Mouse (Mus musculus): ENCODE data around the gene Zfand2b. TPM values are rescaled to one million over a fixed set of nuclear protein-coding genes. Genes with fewer than 3 reads are reported as not detected.
A peak's percentile ranks its signal among the peaks of the same experiment; 100 is the strongest.

The Zfand2b gene
- polyA plus RNA-seq, 1 experiment from 2014 or later: 46.3 TPM

- Histone ChIP-seq H3K9me3 (replicated peaks) (no peaks in the 10 kb centered on the region), H3K27me3 (replicated peaks) (no peaks in the 10 kb centered on the region), H3K27ac (peak overlapping the region; percentile 99), H3K9ac (peak overlapping the region; percentile 92), H3K36me3 (peaks cover 66% of the 10 kb centered on the region), H3K4me3 (peak overlapping the region; percentile 81), H3K4me1 (peaks cover 77% of the 10 kb centered on the region), H3K4me2 (peak overlapping the region; percentile 88)
- peak; percentile 56 for ATAC-seq
- under 1% methylated on average over 53 of the region's 53 CpGs for WGBS (ENCODE audit: insufficient replicate concordance)
Measured at GRCm38 (mm10) chr1:75141486-75142190, 26.8 kb upstream of the Zfand2b start.

DNA sequence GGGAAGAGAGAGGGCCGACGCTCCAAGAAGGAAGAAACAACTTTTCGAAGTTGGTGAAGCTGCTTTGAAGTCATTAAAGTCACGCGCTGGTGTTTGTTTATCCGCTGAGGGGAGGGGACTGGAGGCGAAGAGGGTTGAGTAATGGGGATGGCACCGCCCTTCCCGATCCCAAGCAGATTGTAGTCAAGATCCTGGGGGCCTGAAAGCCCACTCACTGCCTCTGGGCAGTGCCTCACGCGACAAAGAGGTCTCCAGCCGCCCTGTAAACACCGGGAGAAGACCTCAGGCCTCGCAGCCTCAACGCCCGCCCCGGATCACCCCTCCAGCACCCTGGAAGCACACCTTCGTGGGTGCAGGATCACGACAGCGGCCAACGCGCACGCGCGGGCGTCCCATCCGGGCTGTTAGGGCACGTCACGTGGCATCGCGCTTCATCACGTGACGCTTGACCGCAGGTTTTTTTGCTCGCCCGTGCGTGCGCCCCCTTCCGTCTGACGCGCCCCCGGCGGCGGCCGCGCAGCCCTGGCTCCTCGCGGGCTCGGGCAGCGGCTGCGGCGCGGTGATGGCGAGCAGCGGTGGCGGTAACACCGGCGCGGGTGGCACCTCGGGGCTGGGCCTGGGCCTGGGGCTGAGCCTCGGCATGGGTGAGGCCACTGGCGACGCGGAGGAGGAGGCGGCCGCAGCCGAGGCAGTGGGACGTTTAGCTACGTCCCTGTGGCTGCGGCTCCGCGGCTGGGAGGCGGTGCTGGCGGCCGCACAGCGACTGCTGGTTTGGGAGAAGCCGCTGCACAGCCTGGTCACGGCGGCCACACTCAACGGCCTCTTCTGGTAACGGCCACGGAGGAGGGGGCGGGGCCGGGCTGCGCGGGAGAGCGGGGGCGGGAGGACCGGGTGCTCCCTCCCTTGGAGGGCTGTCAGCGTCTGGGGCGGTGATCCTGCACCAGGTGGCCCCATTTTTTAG lies 25.9 kb upstream of the Zfand2b start, which contains the start of the genes Cnppd1 and Retreg2:
Gene Cnppd1, minus strand, starts transcription at position 411 of the 961 bp plus-strand sequence.
Gene Retreg2, plus strand, starts transcription at position 478 of the 961 bp plus-strand sequence.
- Histone ChIP-seq H3K27me3 (replicated peaks) (no peaks in the 10 kb centered on the region), H3K4me2 (peak within 1 kb of the TSS; percentile 88), H3K9ac (peak within 1 kb of the TSS; percentile 92), H3K9me3 (replicated peaks) (no peaks in the 10 kb centered on the region), H3K4me1 (peaks cover 77% of the 10 kb centered on the region), H3K36me3 (peaks cover 66% of the 10 kb centered on the region), H3K4me3 (peak within 1 kb of the TSS; percentile 81), H3K27ac (peak within 1 kb of the TSS; percentile 99)
- peak; percentile 77 for ATAC-seq
- 1% methylated on average over 68 of the region's 91 CpGs for WGBS (ENCODE audit: insufficient replicate concordance)

- Histone ChIP-seq H3K9ac (peak overlapping the region; percentile 92; the same call in 1 of the 2 replicates), H3K36me3 (peaks cover 65% of the 10 kb centered on the region), H3K27me3 (replicated peaks) (no peaks in the 10 kb centered on the region), H3K4me3 (peak overlapping the region; percentile 81), H3K4me1 (peaks cover 51% of the 10 kb centered on the region), H3K9me3 (replicated peaks) (no peaks in the 10 kb centered on the region), H3K27ac (peak overlapping the region; percentile 99), H3K4me2 (peak overlapping the region; percentile 88)
- peak; percentile 23; the same call in 1 of the 2 replicates for ATAC-seq
- 35% methylated on average over 3 of the region's 3 CpGs for WGBS (ENCODE audit: insufficient replicate concordance)
Measured at GRCm38 (mm10) chr1:75145589-75145988, 22.9 kb upstream of the Zfand2b start.

DNA sequence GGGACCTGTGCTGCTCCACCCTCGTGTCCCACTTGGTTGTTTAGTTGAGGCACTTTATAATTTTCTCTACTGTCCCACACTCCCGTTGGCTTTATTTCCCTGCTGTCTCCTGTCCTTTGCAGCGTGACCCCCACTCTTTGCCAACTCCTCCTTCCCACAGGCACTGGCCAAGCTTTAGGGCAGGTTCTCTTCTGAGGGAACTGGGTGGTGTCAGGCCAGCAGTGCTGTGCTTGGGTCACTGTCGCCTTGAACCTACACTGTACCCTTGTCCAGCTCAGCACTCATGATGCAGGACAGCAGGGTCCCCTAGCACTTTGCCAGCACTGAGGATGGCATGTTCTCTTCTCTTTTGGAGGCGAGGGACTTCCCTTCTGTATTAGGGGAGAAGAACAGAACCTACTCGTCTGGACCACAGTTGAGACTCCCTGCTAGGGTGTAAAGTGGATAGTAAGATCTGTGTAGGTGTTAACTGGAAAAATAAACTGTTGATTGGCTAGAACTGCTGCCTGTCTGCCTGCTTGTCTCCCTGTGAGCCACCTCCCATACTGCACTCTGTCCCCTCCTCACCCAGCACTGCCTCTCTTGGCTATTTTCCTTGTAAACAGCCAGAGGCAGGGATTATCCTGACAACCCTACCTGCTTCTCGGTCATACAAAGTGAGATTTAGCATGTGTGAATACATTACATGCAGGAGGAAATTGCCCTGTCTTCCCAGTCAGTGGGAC lies 20.9 kb upstream of the Zfand2b start:
- Histone ChIP-seq H3K27ac (peak overlapping the region; percentile 99), H3K4me2 (0 out of 2 replicates have a peak overlapping the region, but pooled peaks have one; percentile 88), H3K27me3 (replicated peaks) (no peaks in the 10 kb centered on the region), H3K9me3 (replicated peaks) (no peaks in the 10 kb centered on the region), H3K4me1 (peaks cover 45% of the 10 kb centered on the region), H3K4me3 (no peak overlapping the region), H3K9ac (peak overlapping the region; percentile 45; the same call in 1 of the 2 replicates), H3K36me3 (peaks cover 65% of the 10 kb centered on the region)
- 81% methylated on average over 7 of the region's 7 CpGs for WGBS (ENCODE audit: insufficient replicate concordance)
- ATAC-seq: no peak

DNA sequence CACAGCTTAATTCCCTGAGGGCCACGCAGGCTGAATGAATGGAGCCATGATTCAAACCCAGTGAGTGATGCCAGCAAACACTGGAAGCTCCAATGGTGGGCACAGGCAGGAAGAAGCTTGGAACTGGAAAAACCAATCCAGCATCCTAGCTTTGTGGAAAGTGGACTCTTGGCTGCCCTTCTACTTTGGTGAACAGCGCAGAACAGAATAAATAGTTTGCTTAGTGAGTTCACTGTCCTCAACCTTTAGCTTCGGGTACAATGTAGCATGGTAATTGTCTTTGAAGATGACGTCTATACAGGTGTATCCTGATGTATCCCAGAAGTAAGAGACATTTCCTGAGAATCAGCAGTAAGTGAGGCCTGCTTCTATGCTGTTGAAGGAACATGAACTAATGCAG lies 19.7 kb upstream of the Zfand2b start:
- Histone ChIP-seq H3K9me3 (replicated peaks) (no peaks in the 10 kb centered on the region), H3K4me2 (no peak overlapping the region), H3K4me3 (no peak overlapping the region), H3K9ac (no peak overlapping the region), H3K27me3 (replicated peaks) (no peaks in the 10 kb centered on the region), H3K4me1 (peaks cover 43% of the 10 kb centered on the region), H3K36me3 (peaks cover 65% of the 10 kb centered on the region), H3K27ac (no peak overlapping the region)
- ATAC-seq: no peak
- 86% methylated on average over 4 of the region's 4 CpGs for WGBS (ENCODE audit: insufficient replicate concordance)

DNA sequence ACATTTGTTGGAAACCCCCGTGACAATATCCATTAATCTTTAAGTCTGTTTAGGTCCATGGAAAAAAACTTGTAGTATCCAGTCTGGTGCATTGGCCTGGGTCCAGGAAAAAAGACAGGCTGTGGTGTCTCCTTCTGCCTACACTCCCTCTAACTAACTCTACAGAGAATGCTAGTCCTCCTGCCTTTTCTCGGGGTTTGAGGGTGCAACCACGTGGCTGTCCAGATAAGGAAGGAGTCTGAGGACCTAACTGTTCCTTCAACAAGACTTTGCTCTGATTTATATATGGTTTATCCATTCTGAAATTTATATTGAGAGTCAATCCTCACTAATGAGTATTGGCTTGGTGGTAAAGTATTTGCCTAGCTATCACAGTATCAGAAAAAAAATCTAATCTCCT lies 12.6 kb upstream of the Zfand2b start:
- Histone ChIP-seq H3K36me3 (no peaks in the 10 kb centered on the region), H3K4me2 (no peak overlapping the region), H3K4me3 (no peak overlapping the region), H3K27ac (no peak overlapping the region), H3K4me1 (peaks cover 44% of the 10 kb centered on the region), H3K9me3 (replicated peaks) (no peaks in the 10 kb centered on the region), H3K9ac (no peak overlapping the region), H3K27me3 (replicated peaks) (no peaks in the 10 kb centered on the region)
- no peak for ATAC-seq
- WGBS (ENCODE audit: insufficient replicate concordance): 30% methylated on average over 3 of the region's 3 CpGs

DNA sequence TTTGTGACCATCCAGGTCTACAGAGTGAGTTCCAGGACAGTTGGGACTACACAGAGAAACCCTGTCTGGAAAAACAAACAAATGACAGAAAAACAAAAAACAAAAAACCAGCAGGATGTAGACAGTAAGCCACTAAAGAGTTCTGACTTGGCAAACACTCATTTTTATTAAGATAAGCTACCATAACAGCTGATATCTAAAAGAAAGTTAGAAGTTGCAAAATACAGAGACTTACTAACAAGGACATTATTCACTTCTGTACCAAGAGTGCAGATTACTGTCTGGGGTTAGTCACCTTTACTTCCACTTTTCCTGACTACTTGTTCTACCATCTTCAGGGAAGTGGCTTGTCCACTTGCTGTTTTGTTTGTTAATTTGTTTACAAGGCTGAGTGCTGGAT lies 9.5 kb upstream of the Zfand2b start:
- no peak for ATAC-seq
- H3K4me2 ChIP-seq: no peak overlapping the region
- no peaks in the 10 kb centered on the region for H3K36me3 ChIP-seq
- no peak overlapping the region for H3K4me3 ChIP-seq
- peak overlapping the region; percentile 93 for H3K27ac ChIP-seq
- H3K9me3 ChIP-seq (replicated peaks): no peaks in the 10 kb centered on the region
- H3K9ac ChIP-seq: peak overlapping the region; percentile 50; the same call in 1 of the 2 replicates
- H3K4me1 ChIP-seq: peaks cover 50% of the 10 kb centered on the region
- H3K27me3 ChIP-seq (replicated peaks): no peaks in the 10 kb centered on the region

DNA sequence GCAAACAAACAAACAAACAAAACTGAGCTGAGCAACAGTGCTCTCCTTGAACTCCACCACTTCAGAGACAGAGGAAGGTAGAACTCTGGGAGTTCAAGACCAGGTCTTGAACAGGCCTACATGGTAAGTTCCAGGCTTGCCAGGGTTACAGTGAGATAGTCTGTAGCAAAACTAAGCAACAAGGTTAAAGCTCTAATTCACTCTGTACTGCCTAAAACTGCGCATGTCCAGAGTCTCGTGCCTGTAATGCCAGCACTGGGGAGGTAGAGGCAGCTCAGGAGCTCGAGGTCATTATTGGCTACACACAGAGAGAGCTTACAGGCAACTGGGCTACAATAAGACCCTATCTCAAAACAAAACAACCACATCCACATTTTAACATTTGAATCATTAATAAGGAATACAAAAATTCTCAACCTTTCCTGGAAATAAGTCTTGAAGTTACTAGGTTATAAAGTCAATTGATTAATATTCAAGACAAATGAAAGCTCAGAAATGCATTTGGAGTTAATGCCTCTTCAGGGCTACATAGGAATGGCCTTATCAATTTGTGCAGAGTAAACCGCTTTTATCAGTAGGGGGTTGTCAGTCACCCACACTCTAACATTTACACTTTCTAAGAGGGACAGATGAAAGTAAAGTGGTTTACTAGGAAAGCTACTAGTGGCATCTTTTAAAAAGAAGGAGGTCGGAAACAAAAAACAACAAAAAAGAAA lies 8.7 kb upstream of the Zfand2b start:
- Histone ChIP-seq H3K4me3 (no peak overlapping the region), H3K27ac (peak overlapping the region; percentile 93), H3K4me1 (peaks cover 50% of the 10 kb centered on the region), H3K9me3 (replicated peaks) (no peaks in the 10 kb centered on the region), H3K9ac (peak overlapping the region; percentile 50; the same call in 1 of the 2 replicates), H3K27me3 (replicated peaks) (no peaks in the 10 kb centered on the region), H3K36me3 (no peaks in the 10 kb centered on the region), H3K4me2 (peak overlapping the region; percentile 44)
- 27% methylated on average over 5 of the region's 5 CpGs for WGBS (ENCODE audit: insufficient replicate concordance)
- ATAC-seq: peak; percentile 94

- peak; percentile 68 for ATAC-seq
- Histone ChIP-seq H3K27me3 (replicated peaks) (no peaks in the 10 kb centered on the region), H3K9ac (peak overlapping the region; percentile 40), H3K4me3 (0 out of 2 replicates have a peak overlapping the region, but pooled peaks have one; percentile 6), H3K27ac (peak overlapping the region; percentile 93), H3K4me2 (peak overlapping the region; percentile 44), H3K4me1 (peaks cover 45% of the 10 kb centered on the region), H3K36me3 (no peaks in the 10 kb centered on the region), H3K9me3 (replicated peaks) (no peaks in the 10 kb centered on the region)
- WGBS (ENCODE audit: insufficient replicate concordance): 36% methylated on average over 4 of the region's 4 CpGs
Measured at GRCm38 (mm10) chr1:75160256-75160617, 8.2 kb upstream of the Zfand2b start.

DNA sequence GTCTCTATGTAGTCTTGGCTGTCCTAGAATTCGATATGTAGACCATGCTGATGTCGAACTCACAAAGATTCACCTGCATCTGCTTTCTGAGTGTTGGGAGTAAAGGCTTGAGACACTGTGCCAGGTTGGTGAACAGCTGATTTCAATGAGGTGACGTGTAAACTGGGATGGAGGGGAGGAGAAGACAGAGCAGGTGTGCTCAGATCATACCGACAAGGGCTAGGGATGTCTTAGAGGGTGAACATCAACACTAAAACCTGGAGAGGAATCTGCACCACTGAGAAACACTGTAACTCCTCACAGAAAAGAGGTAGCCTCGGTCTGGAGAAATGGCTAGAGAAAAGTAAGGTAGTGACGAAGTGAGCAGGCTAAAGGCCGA lies 364 bp upstream of the Zfand2b start:
- Histone ChIP-seq H3K9me3 (replicated peaks) (no peaks in the 10 kb centered on the region), H3K4me3 (peak overlapping the region; percentile 83), H3K27ac (peak overlapping the region; percentile 97), H3K4me1 (peaks cover 33% of the 10 kb centered on the region), H3K9ac (peak overlapping the region; percentile 87), H3K36me3 (peaks cover 36% of the 10 kb centered on the region), H3K27me3 (replicated peaks) (no peaks in the 10 kb centered on the region), H3K4me2 (peak overlapping the region; percentile 82)
- peak; percentile 30 for ATAC-seq
- 10% methylated on average over 7 of the region's 7 CpGs for WGBS (ENCODE audit: insufficient replicate concordance)

All from liver, embryonic 12.5 days (tissue).